Mouse (Mus musculus): Measurements from ENCODE around the gene 1700022I11Rik. TPM values are rescaled to one million over a fixed set of nuclear protein-coding genes. Genes with fewer than 3 reads are reported as not detected.

1700022I11Rik gene
- total RNA-seq, 2 experiments from 2014 or later: not detected

Other genes starting within 250 kb of the 1700022I11Rik start
- not detected for gene 4930578G10Rik, start 234.1 kb upstream of the 1700022I11Rik start, total RNA-seq (2021)
- gene Ccl19, start 213.0 kb upstream of the 1700022I11Rik start, total RNA-seq (2021): not detected
- 1 to 10 TPM; 7.7 to 8.6 TPM for gene Ccl21a, start 195.6 kb upstream of the 1700022I11Rik start, total RNA-seq (2021)
- not detected for gene Fam205a1, start 115.7 kb upstream of the 1700022I11Rik start, total RNA-seq (2021)
- not detected for gene Gm12394, start 112.8 kb upstream of the 1700022I11Rik start, total RNA-seq (2021)
- gene Fam205c, start 95.4 kb upstream of the 1700022I11Rik start, total RNA-seq (2021): under 1 TPM; 0.38 to 0.63 TPM
- gene Phf24, start 52.9 kb upstream of the 1700022I11Rik start, total RNA-seq (2021): 1 to 10 TPM in 1 of 2 experiments, under 1 TPM in 1; 0.78 to 1.3 TPM
- gene Dnajb5, start 19.8 kb upstream of the 1700022I11Rik start, total RNA-seq (2021): 100 to 1,000 TPM; 114 to 122 TPM
- gene Vcp, start 30.9 kb downstream of the 1700022I11Rik start, total RNA-seq (2021): 100 to 1,000 TPM; 270 to 274 TPM
- 1 to 10 TPM; 2.9 to 5.0 TPM for gene Fancg, start 40.9 kb downstream of the 1700022I11Rik start, total RNA-seq (2021)
- 1 to 10 TPM; 7.6 to 9.6 TPM for gene Pigo, start 56.2 kb downstream of the 1700022I11Rik start, total RNA-seq (2021)
- gene Stoml2, start 62.1 kb downstream of the 1700022I11Rik start, total RNA-seq (2021): 10 to 100 TPM; 81.8 to 84.3 TPM
- 10 to 100 TPM; 19.3 to 23.7 TPM for gene Fam214b, start 76.6 kb downstream of the 1700022I11Rik start, total RNA-seq (2021)
- 1 to 10 TPM; 5.0 to 7.1 TPM for gene Unc13b, start 89.3 kb downstream of the 1700022I11Rik start, total RNA-seq (2021)

Data from gastrocnemius, postnatal 10 days (tissue).